Mouse (Mus musculus) thymus, adult 2 months (tissue): ENCODE data around the gene Dag1. TPM values are rescaled to one million over a fixed set of nuclear protein-coding genes. Genes with fewer than 3 reads are reported as not detected.
A peak's percentile ranks its signal among the peaks of the same experiment; 100 is the strongest.

Experiments
- DNase-seq: peaks from one replicate; pipeline ENCODE4 v3.0.0; 2021
- H3K27ac ChIP-seq: fragments of 200-500 bp; 2 replicates; pipeline ENCODE4 v1.5.1; 2012; ENCODE audit warnings: low read length, control low read depth; ENCODE audit not compliant: control insufficient read depth, insufficient read depth
- H3K27me3 ChIP-seq: fragments of 200-500 bp; 2 replicates; pipeline ENCODE4 v1.6.1; 2012; ENCODE audit warnings: mild to moderate bottlenecking, low read length, moderate library complexity, mixed read lengths; ENCODE audit not compliant: control insufficient read depth, insufficient read depth
- H3K36me3 ChIP-seq: fragments of 200-500 bp; 2 replicates; pipeline ENCODE4 v1.6.1; 2012; ENCODE audit warnings: mild to moderate bottlenecking, low read length, moderate library complexity; ENCODE audit not compliant: control insufficient read depth, insufficient read depth
- H3K4me1 ChIP-seq: fragments of 200-500 bp; replicated peaks from 2 replicates; pipeline ENCODE4 v1.6.1; 2012; ENCODE audit warnings: low read length; ENCODE audit not compliant: control insufficient read depth, insufficient read depth
- H3K4me3 ChIP-seq: fragments of 200-500 bp; 2 replicates; pipeline ENCODE4 v1.5.1; 2012; ENCODE audit warnings: mild to moderate bottlenecking, low read length, control low read depth, moderate library complexity; ENCODE audit not compliant: control insufficient read depth, insufficient read depth
- CTCF ChIP-seq: fragments of 200-500 bp; IDR thresholded peaks from 2 replicates; pipeline ENCODE4 v1.5.1; 2012; ENCODE audit warnings: mild to moderate bottlenecking, control low read depth, low read length, moderate library complexity, borderline replicate concordance; ENCODE audit not compliant: control insufficient read depth, poor library complexity, insufficient read depth; ENCODE audit errors: extremely low read depth
- POLR2A ChIP-seq: fragments of 200-500 bp; IDR thresholded peaks from 2 replicates; pipeline ENCODE4 v1.6.1; 2012; ENCODE audit warnings: mild to moderate bottlenecking, low read length, control low read depth, moderate library complexity; ENCODE audit not compliant: control insufficient read depth, poor library complexity, insufficient read depth; ENCODE audit errors: extremely low read depth
- WGBS: fragments of 180-500 bp; shearing (Covaris S2); methylation state at CpG from one replicate; pipeline ENCODE4 v1.1.7; 2018; 5-methylcytosine and 5-hydroxymethylcytosine counted together
- polyA plus RNA-seq: library from polyadenylated mRNA; depleted of rRNA; stranded (reverse); fragments of >200 nt; gene quantifications from 2 replicates; pipeline ENCODE4 v1.2.3, GENCODE M21; 2012

Gene Dag1
- polyA plus RNA-seq, 1 experiment = 27.0 TPM

GRCm38 (mm10) chr9:108189488-108189786 is 74.3 kb downstream of the Dag1 start:
- no peak for TF ChIP-seq POLR2A
- TF ChIP-seq CTCF = no peak
- Histone ChIP-seq H3K27me3 (peaks cover 13% of the 10 kb centered on the region; the same call in 1 of the 2 replicates), H3K36me3 (no peaks in the 10 kb centered on the region), H3K4me3 (no peak overlapping the region), H3K4me1 (peaks cover 7% of the 10 kb centered on the region; the same call in 1 of the 2 replicates), H3K27ac (no peak overlapping the region)
- DNase-seq = no peak
- 54% methylated on average over 5 of the region's 5 CpGs for WGBS

GRCm38 (mm10) chr9:108189023-108189422 is 74.7 kb downstream of the Dag1 start:
- DNase-seq = no peak
- TF ChIP-seq POLR2A (no peak), CTCF (no peak)
- 84% methylated on average over 7 of the region's 7 CpGs for WGBS
- H3K27ac ChIP-seq = no peak overlapping the region
- no peaks in the 10 kb centered on the region for H3K36me3 ChIP-seq
- H3K27me3 ChIP-seq = peaks cover 13% of the 10 kb centered on the region; the same call in 1 of the 2 replicates
- no peak overlapping the region for H3K4me3 ChIP-seq
- peaks cover 7% of the 10 kb centered on the region; the same call in 1 of the 2 replicates for H3K4me1 ChIP-seq

GRCm38 (mm10) chr9:108188511-108188910 is 75.2 kb downstream of the Dag1 start:
- peaks cover 13% of the 10 kb centered on the region; the same call in 1 of the 2 replicates for H3K27me3 ChIP-seq
- DNase-seq = no peak
- peaks cover 7% of the 10 kb centered on the region; the same call in 1 of the 2 replicates for H3K4me1 ChIP-seq
- WGBS = 86% methylated on average over 8 of the region's 8 CpGs
- no peaks in the 10 kb centered on the region for H3K36me3 ChIP-seq
- TF ChIP-seq POLR2A = no peak
- TF ChIP-seq CTCF = no peak
- H3K4me3 ChIP-seq = no peak overlapping the region
- H3K27ac ChIP-seq = no peak overlapping the region

GRCm38 (mm10) chr9:108187616-108188015 is 76.1 kb downstream of the Dag1 start:
- Histone ChIP-seq H3K27me3 (peaks cover 13% of the 10 kb centered on the region; the same call in 1 of the 2 replicates), H3K4me1 (peaks cover 14% of the 10 kb centered on the region), H3K27ac (no peak overlapping the region), H3K4me3 (no peak overlapping the region), H3K36me3 (no peaks in the 10 kb centered on the region)
- no peak for DNase-seq
- TF ChIP-seq POLR2A = no peak
- 59% methylated on average over 6 of the region's 6 CpGs for WGBS

- H3K4me3 ChIP-seq = no peak overlapping the region
- H3K4me1 ChIP-seq = peaks cover 16% of the 10 kb centered on the region
- no peaks in the 10 kb centered on the region for H3K36me3 ChIP-seq
- WGBS = 71% methylated on average over 8 of the region's 8 CpGs
- H3K27ac ChIP-seq = no peak overlapping the region
- DNase-seq = no peak
- no peak for TF ChIP-seq POLR2A
- TF ChIP-seq CTCF = no peak
- H3K27me3 ChIP-seq = peaks cover 9% of the 10 kb centered on the region; the same call in 1 of the 2 replicates
Observed at GRCm38 (mm10) chr9:108185786-108186185, 78.0 kb downstream of the Dag1 start.

GRCm38 (mm10) chr9:108183531-108183994 is 80.2 kb downstream of the Dag1 start:
- 97% methylated on average over 19 of the region's 19 CpGs for WGBS
- Histone ChIP-seq H3K27ac (no peak overlapping the region), H3K36me3 (no peaks in the 10 kb centered on the region), H3K4me3 (no peak overlapping the region), H3K27me3 (no peaks in the 10 kb centered on the region; the same call in 1 of the 2 replicates), H3K4me1 (peaks cover 9% of the 10 kb centered on the region)
- DNase-seq = no peak
- no peak for TF ChIP-seq POLR2A
- no peak for TF ChIP-seq CTCF

DNA sequence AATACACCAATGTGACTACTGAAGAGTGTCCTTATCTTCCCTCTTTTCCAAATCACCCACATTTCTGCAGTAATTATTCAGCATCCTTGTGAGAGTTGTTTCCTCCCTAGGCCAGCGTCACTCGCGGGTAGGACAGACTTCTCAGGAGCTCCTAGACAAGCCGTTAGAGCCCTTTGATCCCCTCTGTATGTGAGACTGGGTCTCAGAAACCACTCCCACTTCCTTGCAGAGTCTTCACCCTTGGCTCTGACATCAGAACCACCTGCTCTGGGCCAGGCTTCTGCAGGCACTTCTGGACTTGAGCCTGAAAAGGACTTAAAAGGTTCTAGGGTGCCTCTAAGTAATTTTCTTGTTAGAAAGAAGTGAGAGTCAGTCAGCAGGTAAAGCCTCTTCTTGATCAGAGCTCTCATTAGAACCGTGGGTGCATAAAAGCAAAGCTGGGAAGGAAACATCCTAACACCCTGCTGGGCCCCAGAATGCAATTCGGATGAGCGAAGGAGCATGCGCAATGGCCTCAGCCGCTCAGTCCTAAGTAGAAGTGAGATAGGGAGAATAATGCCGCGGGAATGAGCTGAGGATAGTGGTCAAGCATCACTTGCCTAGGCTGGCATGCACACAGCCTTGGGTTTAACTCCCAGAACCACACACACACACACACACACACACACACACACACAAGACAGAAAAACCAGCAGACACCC is 80.8 kb downstream of the Dag1 start:
- no peaks in the 10 kb centered on the region for H3K36me3 ChIP-seq
- TF ChIP-seq CTCF = no peak
- no peak for TF ChIP-seq POLR2A
- peaks cover 9% of the 10 kb centered on the region for H3K4me1 ChIP-seq
- DNase-seq = peak; percentile 21
- no peak overlapping the region for H3K27ac ChIP-seq
- no peaks in the 10 kb centered on the region for H3K27me3 ChIP-seq
- WGBS = 58% methylated on average over 11 of the region's 11 CpGs
- no peak overlapping the region for H3K4me3 ChIP-seq
